Mouse (Mus musculus) layer of hippocampus, postnatal 36 days (tissue): ENCODE data around the gene Tcte3. TPM values are rescaled to one million over a fixed set of nuclear protein-coding genes. Genes with fewer than 3 reads are reported as not detected.
A peak's percentile ranks its signal among the peaks of the same experiment; 100 is the strongest.
"Not testable (repeated sequence)": the region's sequence is repeated elsewhere in the genome, so short reads cannot be mapped to it uniquely, and the experiment has no call there.

Source experiments
- DNase-seq, 2 experiments: peaks; one replicate each; pipeline ENCODE4 v3.0.0; 2022
- total RNA-seq, 2 experiments: library from RNA; stranded (reverse); gene quantifications; 2 replicates each; pipeline ENCODE4 v1.2.3; 2021

The Tcte3 gene
- total RNA-seq, 2 experiments from 2014 or later = 1.1 TPM; not detected in 1

GRCm38 (mm10) chr17:15025513-15025912, 15.8 kb downstream of the Tcte3 start:
- not testable (repeated sequence) for DNase-seq

- DNase-seq = not testable (repeated sequence)
These were observed 16.6 kb downstream of the Tcte3 start for GRCm38 (mm10) chr17:15024502-15025193.

GRCm38 (mm10) chr17:15023878-15024492, 17.3 kb downstream of the Tcte3 start:
- not testable (repeated sequence) for DNase-seq

GRCm38 (mm10) chr17:15021503-15022220, 19.6 kb downstream of the Tcte3 start:
- DNase-seq = peak; percentile 18 to 33

- not testable (repeated sequence) for DNase-seq
These were observed 31.4 kb downstream of the Tcte3 start, which contains the start of gene Gm3435 for GRCm38 (mm10) chr17:15009706-15010413. TSS of gene Gm3435 (plus strand) at chr17:15010176.

- not testable (repeated sequence) for DNase-seq
These were observed 32.2 kb downstream of the Tcte3 start for GRCm38 (mm10) chr17:15009088-15009487.

- not testable (repeated sequence) for DNase-seq
These were observed 41.2 kb downstream of the Tcte3 start for GRCm38 (mm10) chr17:15000047-15000446.

- DNase-seq = not testable (repeated sequence)
These were observed 47.1 kb downstream of the Tcte3 start for GRCm38 (mm10) chr17:14994140-14994539.

GRCm38 (mm10) chr17:14993139-14993832, 48.0 kb downstream of the Tcte3 start:
- not testable (repeated sequence) for DNase-seq

GRCm38 (mm10) chr17:14992522-14993138, 48.7 kb downstream of the Tcte3 start:
- DNase-seq = not testable (repeated sequence)

GRCm38 (mm10) chr17:14990116-14990702, 51.1 kb downstream of the Tcte3 start:
- DNase-seq = peak; percentile 2 to 7

- not testable (repeated sequence) for DNase-seq
These were observed 62.8 kb downstream of the Tcte3 start, which contains the start of the genes 9030025P20Rik and Gm3417 for GRCm38 (mm10) chr17:14978362-14979038. TSS of gene 9030025P20Rik (plus strand) at chr17:14978468. TSS of gene Gm3417 (minus strand) at chr17:14978790.

- not testable (repeated sequence) for DNase-seq
These were observed 63.4 kb downstream of the Tcte3 start for GRCm38 (mm10) chr17:14977718-14978361.

Other genes with a start within 250 kb of the Tcte3 start
- 1 to 10 TPM; 2.4 to 3.0 TPM for gene Wdr27, start 98.3 kb downstream of the Tcte3 start, total RNA-seq
- 10 to 100 TPM; 15.6 to 15.7 TPM for gene 1600012H06Rik, start 98.3 kb downstream of the Tcte3 start, total RNA-seq
- 10 to 100 TPM; 59.6 to 61.6 TPM for gene Phf10, start 80.2 kb downstream of the Tcte3 start, total RNA-seq
- 1 to 10 TPM; 7.3 to 8.5 TPM for gene 9030025P20Rik, start 63.0 kb downstream of the Tcte3 start, total RNA-seq
- under 1 TPM in 1 of 2 experiments, not detected in 1; 0.60 TPM for gene Gm3417, start 62.7 kb downstream of the Tcte3 start, total RNA-seq
- 1 to 10 TPM; 5.4 to 7.7 TPM for gene Gm3435, start 31.3 kb downstream of the Tcte3 start, total RNA-seq
- gene Ermard, start 280 bp downstream of the Tcte3 start, total RNA-seq = 10 to 100 TPM; 47.6 to 61.7 TPM
- 10 to 100 TPM in 1 of 2 experiments, 1 to 10 TPM in 1; 8.6 to 10.7 TPM for gene Gm3448, start within 50 bp of the Tcte3 start, total RNA-seq